Mouse (Mus musculus) neutrophil, adult 5-6 weeks (primary cell): ENCODE measurements around the gene Chid1. TPM values are rescaled to one million over a fixed set of nuclear protein-coding genes. Genes with fewer than 3 reads are reported as not detected.

Experiments used
- ATAC-seq: fragments of 151-379, 151-347 bp; 2 replicates; pipeline ENCODE4 v1.8.0; 2017; ENCODE audit warnings: mild to moderate bottlenecking, moderate TSS enrichment; ENCODE audit not compliant: insufficient number of reproducible peaks, poor library complexity, low FRiP score, severe bottlenecking; ENCODE audit errors: extremely low read depth
- total RNA-seq: library from RNA; stranded (forward); fragments of 200-1000 nt; gene quantifications from 2 replicates; pipeline ENCODE4 v1.2.3, GENCODE M21; 2017

Gene Chid1
- total RNA-seq, 1 experiment from 2014 or later = 9.9 TPM

DNA sequence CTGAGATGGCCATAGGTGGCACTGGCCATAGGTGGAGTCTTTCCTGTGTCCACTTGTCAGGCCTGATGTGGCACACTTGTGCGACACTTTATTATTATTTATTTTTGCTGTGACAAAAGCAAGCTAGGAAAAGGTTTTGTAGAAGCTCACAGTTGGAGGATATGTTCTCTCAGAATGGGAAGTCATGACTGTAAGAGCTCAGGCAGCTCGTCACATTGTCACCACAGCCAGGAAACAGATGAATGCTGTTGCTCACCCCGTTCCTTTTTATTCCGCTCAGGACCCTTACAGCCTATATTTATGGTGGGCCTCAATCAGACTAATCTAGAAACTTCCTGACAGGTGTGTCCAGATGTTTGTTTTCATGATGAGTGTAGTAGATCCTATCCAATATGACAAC, 20.8 kb upstream of the Chid1 start:
- ATAC-seq = no peak

- no peak for ATAC-seq
Observed at GRCm38 (mm10) chr7:141559726-141560325, 20.2 kb upstream of the Chid1 start.

DNA sequence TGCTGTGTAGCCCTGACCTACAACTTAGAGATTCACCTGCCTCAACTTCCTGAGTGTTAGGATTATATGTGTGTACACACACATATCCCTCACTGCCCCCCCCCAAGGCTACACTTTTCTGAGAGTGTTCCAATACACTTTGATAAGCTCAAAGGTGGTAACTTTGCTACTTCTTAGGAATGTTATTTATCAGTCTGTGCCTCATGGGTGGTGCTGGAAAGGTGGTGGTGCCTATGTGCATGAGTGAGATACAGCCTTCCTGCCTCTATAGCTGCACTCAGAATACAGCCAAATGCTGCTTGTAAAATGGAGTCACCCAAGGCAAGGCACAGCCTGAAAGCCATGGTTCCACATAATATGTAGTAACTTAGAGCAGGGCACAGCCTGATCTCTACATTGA, 19.3 kb upstream of the Chid1 start:
- ATAC-seq = no peak

DNA sequence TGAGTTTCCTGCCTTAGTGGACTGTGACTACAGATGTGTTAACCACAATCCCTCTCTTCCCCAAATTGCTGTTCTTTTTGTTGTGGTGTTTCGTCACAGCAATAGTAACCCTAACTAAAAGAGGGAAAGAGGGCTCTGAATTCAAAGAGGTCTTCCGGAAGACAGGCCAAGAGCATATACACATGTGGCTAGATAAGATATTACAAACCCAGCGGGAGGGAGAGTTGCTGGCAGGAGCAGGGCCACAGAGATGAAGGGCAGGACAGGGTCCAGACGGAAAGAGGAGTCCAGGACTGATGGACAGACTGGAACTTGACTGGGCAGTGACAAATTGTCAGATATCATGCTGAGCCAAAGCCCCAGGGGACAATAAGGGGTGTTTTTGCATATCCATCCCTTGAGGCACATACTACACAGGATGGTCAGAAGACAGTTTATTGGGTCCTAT, 18.7 kb upstream of the Chid1 start:
- no peak for ATAC-seq

GRCm38 (mm10) chr7:141550464-141550863, 10.8 kb upstream of the Chid1 start:
- ATAC-seq = no peak

- 0 out of 2 replicates have a peak, but pooled peaks have one; percentile 36 for ATAC-seq
Observed at GRCm38 (mm10) chr7:141549432-141550061, 9.9 kb upstream of the Chid1 start.

- no peak for ATAC-seq
Observed at GRCm38 (mm10) chr7:141544654-141545053, 5.0 kb upstream of the Chid1 start.

DNA sequence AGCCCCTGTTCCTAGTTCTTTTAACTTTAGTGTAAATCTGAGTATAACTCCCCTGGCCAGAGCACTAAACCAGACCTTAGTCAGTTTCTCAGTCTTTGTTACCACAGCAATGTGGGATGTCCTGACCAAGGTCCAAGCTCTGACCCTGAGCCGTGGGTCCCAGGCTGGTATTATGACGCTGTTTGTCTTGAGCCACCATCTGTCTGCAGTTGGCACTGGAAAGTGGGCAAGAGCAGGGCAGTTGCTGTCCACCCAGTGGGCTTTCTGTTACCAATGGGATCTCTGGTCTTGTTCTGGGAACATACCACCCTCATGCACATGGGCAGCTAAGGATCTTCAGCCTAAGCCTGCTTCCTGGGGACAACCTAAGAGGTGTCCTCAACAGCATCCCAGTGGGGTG, 2.9 kb upstream of the Chid1 start:
- ATAC-seq = no peak

DNA sequence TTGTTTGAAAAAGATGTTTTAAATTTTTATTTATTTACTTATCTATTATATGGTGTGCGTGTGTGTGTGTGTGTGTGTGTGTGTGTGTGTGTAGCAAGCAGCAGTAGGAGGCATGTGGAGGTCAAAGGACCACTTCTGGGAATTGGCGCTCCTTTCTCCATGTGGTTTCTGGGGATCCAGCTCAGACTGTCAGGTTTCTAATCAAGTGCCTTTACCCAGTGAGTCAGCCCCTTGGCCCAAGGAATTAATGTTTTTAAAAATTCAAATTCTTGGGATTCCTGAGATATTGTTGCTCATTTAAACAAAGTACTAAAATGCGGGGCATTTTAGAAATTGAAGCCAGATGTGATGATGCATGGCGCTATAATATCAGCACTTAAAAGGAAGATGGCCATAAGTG, 2.0 kb upstream of the Chid1 start:
- no peak for ATAC-seq

- 0 out of 2 replicates have a peak, but pooled peaks have one; percentile 3 for ATAC-seq
Observed at GRCm38 (mm10) chr7:141540312-141541081, 840 bp upstream of the Chid1 start.

- ATAC-seq = no peak
Observed at GRCm38 (mm10) chr7:141538852-141539555, 653 bp downstream of the Chid1 start.

DNA sequence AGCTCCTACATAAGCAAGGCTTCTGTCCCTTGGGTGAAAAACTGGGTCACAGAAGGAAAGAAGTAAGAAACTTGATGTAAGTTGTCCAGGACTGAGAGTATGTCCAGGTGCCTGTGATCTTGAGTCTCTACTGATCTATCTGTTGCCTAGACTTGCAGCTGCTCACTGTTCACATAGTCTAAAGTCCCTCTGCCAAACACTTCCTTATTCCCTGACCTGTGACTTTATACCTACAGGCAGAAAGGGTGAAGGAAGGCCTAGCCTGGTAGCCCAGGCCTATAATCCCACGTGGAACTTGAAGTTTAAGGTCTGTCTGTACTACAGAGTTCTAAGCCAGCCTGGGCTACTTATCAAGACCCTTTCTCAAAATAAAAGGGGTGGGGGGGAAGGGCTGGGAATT, 4.1 kb downstream of the Chid1 start:
- ATAC-seq = no peak

DNA sequence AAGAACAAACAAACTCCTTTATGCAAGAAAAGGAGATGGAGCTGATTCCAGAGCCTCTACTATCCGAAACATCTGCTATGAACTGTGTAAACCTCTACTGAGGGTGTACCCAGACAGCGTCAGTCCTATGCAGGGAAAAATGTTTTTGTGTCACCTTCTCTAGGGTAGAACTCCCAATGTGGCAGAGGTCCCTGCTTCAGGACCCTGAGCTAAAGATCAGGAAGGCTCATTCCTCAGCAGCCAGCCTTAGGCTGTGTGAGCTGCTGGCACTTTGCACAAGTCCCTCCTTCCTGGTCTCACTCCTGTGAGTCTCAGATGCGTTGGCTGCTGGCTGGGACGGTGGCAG, 14.1 kb downstream of the Chid1 start:
- no peak for ATAC-seq

GRCm38 (mm10) chr7:141524760-141525579, 14.7 kb downstream of the Chid1 start:
- ATAC-seq = peak; percentile 96

DNA sequence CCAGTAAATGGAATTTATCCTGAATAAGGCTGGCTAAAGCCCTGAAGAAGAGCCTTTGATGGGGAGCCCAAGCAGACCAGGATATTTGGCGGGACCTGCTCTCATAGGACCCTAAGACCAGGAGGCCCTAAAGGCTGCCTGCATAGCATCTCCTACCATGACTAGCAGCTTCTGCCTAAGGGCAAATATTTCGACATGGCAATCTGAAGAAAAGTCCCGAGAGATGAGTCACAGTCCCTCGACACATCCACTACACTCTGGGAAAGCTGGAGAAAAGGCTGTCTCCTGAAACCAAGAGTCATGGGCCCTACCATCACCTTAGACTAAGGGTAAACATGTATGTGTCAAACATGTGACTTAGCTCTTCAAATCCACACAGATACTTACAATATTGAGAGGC, 15.4 kb downstream of the Chid1 start:
- ATAC-seq = no peak

GRCm38 (mm10) chr7:141523007-141523406, 16.6 kb downstream of the Chid1 start:
- ATAC-seq = no peak

DNA sequence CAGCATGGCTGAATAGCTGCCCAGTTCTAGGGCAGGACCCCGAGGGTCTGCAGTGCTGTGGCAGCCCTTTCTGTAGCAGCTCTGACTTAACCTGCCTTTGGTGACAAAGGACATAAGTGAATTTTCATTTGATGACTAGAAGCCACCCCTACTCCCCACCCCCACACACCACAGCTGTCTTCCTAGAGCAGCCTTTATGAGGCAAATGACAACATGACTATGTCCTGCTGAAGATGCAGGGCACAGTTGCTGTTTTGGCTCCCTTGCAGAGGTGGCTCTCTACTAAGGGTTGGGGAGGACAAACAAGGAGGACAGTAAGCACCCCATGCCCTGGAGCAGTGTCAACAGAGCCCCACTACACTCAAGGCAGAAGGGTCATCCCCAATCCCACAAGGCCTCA, 19.9 kb downstream of the Chid1 start:
- no peak for ATAC-seq

DNA sequence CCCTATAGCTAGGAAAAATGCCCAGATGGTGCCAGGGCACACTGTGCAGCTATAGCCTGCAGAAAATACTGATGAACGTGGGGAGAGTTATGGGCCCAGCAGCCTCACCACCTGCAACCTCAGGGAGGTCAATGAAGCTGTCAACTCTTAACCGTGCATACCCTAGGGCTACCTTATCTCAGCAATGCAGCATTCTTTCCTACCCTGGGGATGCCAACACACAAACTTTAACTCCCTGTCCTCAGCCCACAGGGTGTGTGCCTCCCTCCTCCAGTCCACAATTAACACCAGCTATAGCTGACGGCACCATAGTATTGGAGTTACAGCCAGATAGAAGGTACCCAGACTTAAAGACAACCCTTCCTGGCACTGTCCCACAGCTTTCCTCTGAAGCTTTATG, 20.7 kb downstream of the Chid1 start:
- ATAC-seq = no peak

GRCm38 (mm10) chr7:141518296-141518695, 21.4 kb downstream of the Chid1 start:
- ATAC-seq = no peak
